Mouse (Mus musculus): ENCODE measurements around the gene Txndc2. TPM values are rescaled to one million over a fixed set of nuclear protein-coding genes. Genes with fewer than 3 reads are reported as not detected.

Txndc2 gene
- polyA plus RNA-seq, 1 experiment from 2014 or later: 0.10 TPM

DNA sequence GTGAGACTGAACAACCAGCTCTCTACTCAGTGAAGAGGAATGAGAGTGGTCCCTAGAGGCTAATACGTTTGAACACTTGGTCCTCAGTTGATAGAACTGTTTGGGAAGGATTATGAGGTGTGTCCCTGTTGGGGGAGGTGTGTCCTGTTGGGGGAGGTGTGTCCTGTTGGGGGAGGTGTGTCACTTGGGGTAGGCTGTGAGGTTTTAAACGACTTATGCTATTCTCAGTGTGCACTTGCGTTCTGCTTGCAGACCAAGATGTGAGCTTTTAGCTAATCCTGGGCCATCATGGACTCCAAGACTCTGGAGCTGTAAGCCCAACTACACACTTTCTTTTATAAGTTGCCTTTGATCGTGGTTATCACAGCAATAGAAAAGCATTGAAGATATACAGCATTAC, 27.1 kb upstream of the Txndc2 start:
- no peak overlapping the region for H3K27ac ChIP-seq (replicated peaks)
- 89% methylated on average over 4 of the region's 4 CpGs for WGBS
- H3K27me3 ChIP-seq (replicated peaks): no peaks in the 10 kb centered on the region
- ATAC-seq (ENCODE audit: low FRiP score): no peak
- no peaks in the 10 kb centered on the region for H3K36me3 ChIP-seq
- no peaks in the 10 kb centered on the region for H3K9me3 ChIP-seq (replicated peaks)
- no peaks in the 10 kb centered on the region for H3K4me1 ChIP-seq
- no peak overlapping the region for H3K9ac ChIP-seq (replicated peaks)
- H3K4me2 ChIP-seq: no peak overlapping the region
- no peak overlapping the region for H3K4me3 ChIP-seq (replicated peaks)

DNA sequence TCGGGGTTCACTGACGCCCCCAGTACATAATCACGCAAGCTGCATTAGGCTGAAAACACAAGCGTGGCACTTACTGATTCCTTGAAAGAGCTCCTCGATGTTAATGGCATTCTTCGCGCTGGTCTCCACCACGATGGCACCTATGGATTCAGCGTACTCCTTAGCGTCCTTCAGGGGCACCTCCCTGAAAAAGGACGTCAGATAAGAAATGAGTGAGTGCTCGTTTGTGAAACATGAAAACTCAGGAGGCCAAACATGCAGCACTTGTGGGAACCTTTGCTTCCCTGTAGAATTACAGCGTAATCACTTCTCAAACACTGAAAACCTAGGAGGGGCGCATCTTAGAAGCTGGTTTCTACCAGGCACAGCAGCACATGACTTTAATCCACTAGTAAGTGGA, 25.8 kb upstream of the Txndc2 start:
- H3K4me2 ChIP-seq: no peak overlapping the region
- no peak overlapping the region for H3K9ac ChIP-seq (replicated peaks)
- 88% methylated on average over 14 of the region's 14 CpGs for WGBS
- no peak for ATAC-seq (ENCODE audit: low FRiP score)
- H3K9me3 ChIP-seq (replicated peaks): no peaks in the 10 kb centered on the region
- no peak overlapping the region for H3K27ac ChIP-seq (replicated peaks)
- H3K4me3 ChIP-seq (replicated peaks): no peak overlapping the region
- H3K36me3 ChIP-seq: no peaks in the 10 kb centered on the region
- H3K4me1 ChIP-seq: no peaks in the 10 kb centered on the region
- H3K27me3 ChIP-seq (replicated peaks): no peaks in the 10 kb centered on the region

DNA sequence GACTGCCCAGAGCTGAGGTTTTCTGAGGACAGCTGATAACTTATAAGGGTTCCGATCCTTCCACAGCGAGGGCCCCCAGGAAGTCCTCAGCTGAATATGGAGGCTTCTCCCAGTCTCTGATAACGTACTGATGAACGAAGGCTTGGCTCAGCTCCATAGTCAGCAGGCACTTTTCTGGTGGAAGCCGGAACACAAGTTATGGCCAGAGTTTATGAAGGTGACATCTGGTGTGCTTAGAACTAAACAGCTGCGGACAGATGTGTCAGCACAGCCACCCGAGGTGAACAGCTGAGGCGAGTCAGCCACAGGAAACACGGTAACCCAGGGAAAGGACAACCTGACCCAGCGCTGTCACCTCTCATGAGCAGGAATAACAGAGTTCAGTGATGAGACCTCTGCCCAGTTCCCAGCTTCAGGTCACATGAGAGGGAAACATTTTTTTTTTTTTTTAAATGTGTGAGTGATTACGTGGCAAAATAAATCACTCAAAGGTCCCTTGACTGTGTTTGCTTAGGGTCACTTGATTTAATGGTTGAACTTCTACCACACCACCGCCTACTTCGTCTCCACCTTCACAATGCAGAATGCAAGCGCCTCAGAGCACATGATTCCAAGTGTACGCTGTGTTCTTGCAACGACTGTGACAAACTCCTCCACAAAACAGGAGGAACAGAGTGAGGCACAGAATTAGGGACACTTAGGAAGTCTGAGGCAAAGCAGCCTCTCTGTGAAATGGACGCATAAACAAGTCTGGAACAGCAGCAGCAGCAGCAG, 24.6 kb upstream of the Txndc2 start:
- 79% methylated on average over 17 of the region's 17 CpGs for WGBS

DNA sequence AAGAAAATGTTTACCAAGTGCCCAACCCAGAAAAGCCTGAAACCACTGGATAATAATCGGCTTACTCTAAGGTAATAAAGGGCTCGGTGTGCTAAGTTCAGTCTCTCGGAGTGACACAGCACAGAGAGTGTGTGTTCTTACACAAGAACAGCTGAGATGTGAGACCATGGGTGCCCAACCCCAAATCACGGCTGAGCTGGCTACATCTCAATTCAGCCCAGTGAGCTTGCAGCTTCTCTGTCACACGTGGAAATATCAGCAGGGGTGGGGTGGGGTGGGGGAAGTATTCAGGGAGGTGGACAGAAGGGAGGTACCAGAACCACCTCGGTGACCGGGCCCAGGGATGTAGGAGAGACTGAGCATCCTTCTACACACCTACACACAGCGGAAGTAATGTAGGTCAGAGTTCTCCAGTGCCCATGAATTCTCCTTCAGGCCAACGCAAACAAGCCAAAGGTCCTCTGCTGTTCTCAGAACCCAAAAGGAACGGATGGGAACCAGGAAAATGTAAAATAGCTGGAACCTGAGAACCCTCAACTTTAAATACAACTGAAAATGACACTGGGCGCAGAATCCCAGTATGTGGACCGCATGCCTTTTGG, 23.9 kb upstream of the Txndc2 start:
- Histone ChIP-seq H3K27me3 (replicated peaks) (no peaks in the 10 kb centered on the region), H3K27ac (replicated peaks) (no peak overlapping the region), H3K4me2 (no peak overlapping the region), H3K4me3 (replicated peaks) (no peak overlapping the region), H3K9me3 (replicated peaks) (no peaks in the 10 kb centered on the region), H3K9ac (replicated peaks) (no peak overlapping the region), H3K4me1 (no peaks in the 10 kb centered on the region), H3K36me3 (no peaks in the 10 kb centered on the region)
- no peak; the same call in 1 of the 2 replicates for ATAC-seq (ENCODE audit: low FRiP score)
- 91% methylated on average over 12 of the region's 12 CpGs for WGBS

More for the DNA sequence above, 24.6 kb upstream of the Txndc2 start:
- Histone ChIP-seq H3K4me2 (no peak overlapping the region), H3K4me3 (replicated peaks) (no peak overlapping the region), H3K4me1 (no peaks in the 10 kb centered on the region), H3K27me3 (replicated peaks) (no peaks in the 10 kb centered on the region), H3K36me3 (no peaks in the 10 kb centered on the region), H3K9me3 (replicated peaks) (no peaks in the 10 kb centered on the region), H3K9ac (replicated peaks) (no peak overlapping the region), H3K27ac (replicated peaks) (no peak overlapping the region)
- ATAC-seq (ENCODE audit: low FRiP score): no peak

DNA sequence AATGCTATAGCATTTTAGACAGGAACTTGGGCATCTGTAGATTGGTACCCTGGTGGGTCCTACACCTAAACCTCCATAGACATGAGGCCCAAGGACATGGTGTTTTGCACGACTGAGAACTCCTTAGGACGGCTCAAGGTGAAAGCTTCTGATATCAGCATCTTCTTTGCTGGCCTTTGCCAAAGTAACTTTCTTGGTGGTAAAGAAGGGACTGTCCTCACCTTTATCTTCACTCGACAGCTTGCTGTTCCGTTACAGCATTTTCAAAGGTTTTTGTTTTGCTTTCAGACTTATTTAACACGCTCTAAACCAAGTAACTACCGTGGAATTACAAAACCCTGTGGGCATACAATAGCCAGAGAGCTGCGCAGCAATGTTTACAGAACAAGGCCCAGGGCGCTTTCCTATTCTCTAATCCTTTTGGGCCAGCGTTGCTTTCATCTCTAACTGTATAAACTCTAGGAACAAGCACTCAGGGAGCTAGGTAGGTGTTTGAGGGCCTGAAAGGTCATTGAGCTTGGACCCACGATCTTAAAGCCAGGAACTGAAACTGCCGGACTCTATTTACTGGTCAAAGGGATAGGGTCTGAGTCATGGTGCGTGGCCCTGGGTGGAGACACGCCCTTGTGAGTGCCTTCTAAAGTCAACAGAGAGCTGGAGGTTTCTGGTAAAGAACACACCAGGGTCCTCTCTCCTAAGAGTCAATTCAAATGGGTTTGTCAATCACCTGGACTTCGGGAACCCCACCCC, 21.5 kb upstream of the Txndc2 start:
- no peak overlapping the region for H3K4me3 ChIP-seq (replicated peaks)
- H3K4me1 ChIP-seq: no peaks in the 10 kb centered on the region
- 73% methylated on average over 14 of the region's 14 CpGs for WGBS
- ATAC-seq (ENCODE audit: low FRiP score): no peak
- no peak overlapping the region for H3K9ac ChIP-seq (replicated peaks)
- H3K4me2 ChIP-seq: no peak overlapping the region
- no peak overlapping the region for H3K27ac ChIP-seq (replicated peaks)
- no peaks in the 10 kb centered on the region for H3K27me3 ChIP-seq (replicated peaks)
- no peaks in the 10 kb centered on the region for H3K36me3 ChIP-seq
- H3K9me3 ChIP-seq (replicated peaks): no peaks in the 10 kb centered on the region

DNA sequence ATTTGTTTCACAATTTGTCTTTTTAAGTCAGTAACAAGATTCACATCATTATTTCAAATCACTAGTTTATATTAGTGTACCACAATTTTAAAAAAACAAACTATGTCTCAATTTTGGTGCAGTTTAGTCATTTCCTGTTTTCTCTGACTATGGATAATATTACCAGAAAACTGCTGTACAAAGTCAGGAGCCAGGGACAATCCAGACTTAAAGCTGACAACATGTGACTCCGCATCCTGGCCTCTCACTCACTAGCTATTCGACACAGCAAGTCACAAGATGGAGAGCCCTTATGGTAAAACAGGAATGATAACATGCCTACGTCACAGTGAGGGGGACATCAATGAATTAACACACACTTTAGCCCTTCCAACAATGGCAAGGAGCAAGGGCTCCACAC, 20.7 kb upstream of the Txndc2 start:
- 85% methylated on average over 3 of the region's 3 CpGs for WGBS
- H3K4me1 ChIP-seq: no peaks in the 10 kb centered on the region
- no peaks in the 10 kb centered on the region for H3K36me3 ChIP-seq
- no peak overlapping the region for H3K4me2 ChIP-seq
- H3K27ac ChIP-seq (replicated peaks): no peak overlapping the region
- no peaks in the 10 kb centered on the region for H3K27me3 ChIP-seq (replicated peaks)
- H3K9ac ChIP-seq (replicated peaks): no peak overlapping the region
- no peak for ATAC-seq (ENCODE audit: low FRiP score)
- H3K4me3 ChIP-seq (replicated peaks): no peak overlapping the region
- no peaks in the 10 kb centered on the region for H3K9me3 ChIP-seq (replicated peaks)

DNA sequence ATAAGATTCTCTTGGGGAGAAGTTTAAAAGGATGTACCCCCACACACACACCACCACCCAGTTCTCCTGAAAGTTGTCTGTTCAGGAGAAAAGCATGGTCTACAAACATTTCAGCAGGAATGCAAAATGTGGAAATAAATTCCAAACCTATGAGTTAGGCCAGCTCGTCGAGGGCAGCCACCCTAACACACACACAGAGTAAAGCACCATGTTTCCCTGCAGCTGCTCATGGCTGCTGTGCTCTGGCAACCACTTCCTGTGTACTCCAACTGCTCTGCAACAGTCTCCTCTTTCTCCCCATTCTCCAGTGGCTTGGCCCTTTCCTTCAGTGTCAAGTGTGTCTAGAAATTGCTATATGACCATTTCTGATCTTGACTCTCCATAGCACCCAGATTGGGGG, 16.4 kb upstream of the Txndc2 start:
- 94% methylated on average over 2 of the region's 2 CpGs for WGBS
- no peak overlapping the region for H3K9ac ChIP-seq (replicated peaks)
- no peak for ATAC-seq (ENCODE audit: low FRiP score)
- H3K27me3 ChIP-seq (replicated peaks): no peaks in the 10 kb centered on the region
- no peak overlapping the region for H3K4me3 ChIP-seq (replicated peaks)
- H3K36me3 ChIP-seq: no peaks in the 10 kb centered on the region
- H3K9me3 ChIP-seq (replicated peaks): no peaks in the 10 kb centered on the region
- H3K4me2 ChIP-seq: no peak overlapping the region
- H3K4me1 ChIP-seq: no peaks in the 10 kb centered on the region
- no peak overlapping the region for H3K27ac ChIP-seq (replicated peaks)

DNA sequence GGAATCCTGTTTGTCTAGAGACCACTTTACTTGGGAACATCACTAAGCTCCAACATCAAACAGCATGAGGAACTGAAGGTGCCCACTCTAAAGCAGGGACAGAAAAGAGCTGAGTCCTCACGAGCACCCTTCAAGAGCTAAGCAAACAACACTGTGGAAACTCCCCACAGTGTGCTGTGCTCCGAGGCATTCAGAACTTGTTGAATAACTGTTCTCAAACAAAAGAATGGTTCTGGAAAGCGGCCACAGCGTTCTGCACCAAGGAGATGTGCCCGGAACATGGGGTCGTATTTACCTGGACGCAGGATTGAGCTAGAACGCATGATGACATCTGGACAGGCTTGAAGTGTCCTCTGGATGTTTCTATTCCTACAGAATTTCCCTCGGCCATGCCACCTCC, 16.0 kb upstream of the Txndc2 start:
- Histone ChIP-seq H3K9ac (replicated peaks) (no peak overlapping the region), H3K36me3 (0 out of 2 replicates have a peak, but pooled peaks cover under 1% of the 10 kb centered on the region), H3K9me3 (replicated peaks) (no peaks in the 10 kb centered on the region), H3K27me3 (replicated peaks) (no peaks in the 10 kb centered on the region), H3K4me3 (replicated peaks) (no peak overlapping the region), H3K4me1 (no peaks in the 10 kb centered on the region), H3K27ac (replicated peaks) (no peak overlapping the region), H3K4me2 (no peak overlapping the region)
- no peak for ATAC-seq (ENCODE audit: low FRiP score)
- WGBS: 89% methylated on average over 9 of the region's 9 CpGs

GRCm38 (mm10) chr17:65656731-65657130, 14.8 kb upstream of the Txndc2 start:
- Histone ChIP-seq H3K4me1 (no peaks in the 10 kb centered on the region), H3K9me3 (replicated peaks) (no peaks in the 10 kb centered on the region), H3K27me3 (replicated peaks) (no peaks in the 10 kb centered on the region), H3K27ac (replicated peaks) (no peak overlapping the region), H3K4me2 (no peak overlapping the region), H3K36me3 (peaks cover 11% of the 10 kb centered on the region; the same call in 1 of the 2 replicates), H3K4me3 (replicated peaks) (no peak overlapping the region), H3K9ac (replicated peaks) (no peak overlapping the region)
- ATAC-seq (ENCODE audit: low FRiP score): no peak
- 90% methylated on average over 6 of the region's 6 CpGs for WGBS

DNA sequence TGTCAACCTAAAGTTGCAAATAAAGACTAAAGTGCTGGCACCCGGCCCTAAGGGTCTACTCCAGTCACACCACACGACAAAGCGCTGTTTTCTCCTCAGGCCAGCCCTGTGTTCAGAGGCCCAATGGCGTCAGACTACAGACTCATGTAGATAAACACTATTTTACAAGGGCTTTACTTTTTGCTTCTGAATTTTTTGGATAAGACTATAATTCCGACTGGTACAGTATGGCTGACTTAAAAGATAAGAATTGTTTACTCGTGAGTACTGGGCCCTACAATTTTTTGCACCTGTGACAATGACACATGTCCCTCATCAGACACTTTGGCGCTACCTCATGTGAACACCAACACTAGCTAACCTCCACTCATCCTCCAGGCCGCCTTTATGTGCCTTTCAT, 14.1 kb upstream of the Txndc2 start:
- no peak overlapping the region for H3K27ac ChIP-seq (replicated peaks)
- no peak overlapping the region for H3K4me2 ChIP-seq
- H3K4me3 ChIP-seq (replicated peaks): no peak overlapping the region
- no peak for ATAC-seq (ENCODE audit: low FRiP score)
- no peaks in the 10 kb centered on the region for H3K9me3 ChIP-seq (replicated peaks)
- no peaks in the 10 kb centered on the region for H3K4me1 ChIP-seq
- H3K9ac ChIP-seq (replicated peaks): no peak overlapping the region
- WGBS: 88% methylated on average over 8 of the region's 8 CpGs
- no peaks in the 10 kb centered on the region for H3K27me3 ChIP-seq (replicated peaks)
- peaks cover 17% of the 10 kb centered on the region for H3K36me3 ChIP-seq

DNA sequence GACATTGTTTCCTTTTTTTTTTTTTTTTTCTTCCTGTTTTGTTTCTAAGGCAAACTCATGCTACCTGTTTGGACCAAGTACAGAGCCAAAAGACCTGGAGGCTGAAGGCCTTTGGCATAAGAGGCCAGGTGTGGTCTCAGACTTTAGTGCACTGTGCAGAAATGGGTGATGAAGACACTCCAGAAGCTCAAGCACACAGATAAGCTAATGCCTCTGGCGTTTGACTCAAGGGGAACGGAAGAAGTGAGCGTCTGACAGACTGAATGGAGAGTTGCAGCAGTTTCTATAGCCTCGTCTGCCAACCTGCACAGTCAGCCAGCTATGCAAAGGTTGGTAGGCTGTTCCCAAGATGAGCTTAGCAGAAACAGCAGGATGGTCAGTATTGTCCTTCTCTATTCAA, 13.6 kb upstream of the Txndc2 start:
- H3K4me1 ChIP-seq: no peaks in the 10 kb centered on the region
- no peak for ATAC-seq (ENCODE audit: low FRiP score)
- peaks cover 17% of the 10 kb centered on the region for H3K36me3 ChIP-seq
- H3K4me3 ChIP-seq (replicated peaks): no peak overlapping the region
- H3K27me3 ChIP-seq (replicated peaks): no peaks in the 10 kb centered on the region
- no peaks in the 10 kb centered on the region for H3K9me3 ChIP-seq (replicated peaks)
- no peak overlapping the region for H3K9ac ChIP-seq (replicated peaks)
- H3K4me2 ChIP-seq: no peak overlapping the region
- no peak overlapping the region for H3K27ac ChIP-seq (replicated peaks)
- WGBS: 85% methylated on average over 4 of the region's 4 CpGs

- Histone ChIP-seq H3K4me2 (no peak overlapping the region), H3K4me3 (replicated peaks) (no peak overlapping the region)
Measured at GRCm38 (mm10) chr17:65650598-65650997, 8.6 kb upstream of the Txndc2 start.

More at GRCm38 (mm10) chr17:65650598-65650997, 8.6 kb upstream of the Txndc2 start:
- no peaks in the 10 kb centered on the region for H3K4me1 ChIP-seq
- no peaks in the 10 kb centered on the region for H3K9me3 ChIP-seq (replicated peaks)
- no peak overlapping the region for H3K9ac ChIP-seq (replicated peaks)
- peaks cover 17% of the 10 kb centered on the region for H3K36me3 ChIP-seq
- no peak for ATAC-seq (ENCODE audit: low FRiP score)
- H3K27ac ChIP-seq (replicated peaks): no peak overlapping the region
- WGBS: 86% methylated on average over 6 of the region's 6 CpGs
- H3K27me3 ChIP-seq (replicated peaks): no peaks in the 10 kb centered on the region
